Mouse (Mus musculus) urinary bladder, postnatal 10 days (tissue): ENCODE results near the gene Olfr56.
"Not testable (repeated sequence)": the region's sequence is repeated elsewhere in the genome, so short reads cannot be mapped to it uniquely, and the experiment has no call there.

ENCODE experiments used
- DNase-seq: peaks from one replicate; pipeline ENCODE4 v3.0.0; 2022; ENCODE audit warnings: low spot score

Olfr56 gene

DNA sequence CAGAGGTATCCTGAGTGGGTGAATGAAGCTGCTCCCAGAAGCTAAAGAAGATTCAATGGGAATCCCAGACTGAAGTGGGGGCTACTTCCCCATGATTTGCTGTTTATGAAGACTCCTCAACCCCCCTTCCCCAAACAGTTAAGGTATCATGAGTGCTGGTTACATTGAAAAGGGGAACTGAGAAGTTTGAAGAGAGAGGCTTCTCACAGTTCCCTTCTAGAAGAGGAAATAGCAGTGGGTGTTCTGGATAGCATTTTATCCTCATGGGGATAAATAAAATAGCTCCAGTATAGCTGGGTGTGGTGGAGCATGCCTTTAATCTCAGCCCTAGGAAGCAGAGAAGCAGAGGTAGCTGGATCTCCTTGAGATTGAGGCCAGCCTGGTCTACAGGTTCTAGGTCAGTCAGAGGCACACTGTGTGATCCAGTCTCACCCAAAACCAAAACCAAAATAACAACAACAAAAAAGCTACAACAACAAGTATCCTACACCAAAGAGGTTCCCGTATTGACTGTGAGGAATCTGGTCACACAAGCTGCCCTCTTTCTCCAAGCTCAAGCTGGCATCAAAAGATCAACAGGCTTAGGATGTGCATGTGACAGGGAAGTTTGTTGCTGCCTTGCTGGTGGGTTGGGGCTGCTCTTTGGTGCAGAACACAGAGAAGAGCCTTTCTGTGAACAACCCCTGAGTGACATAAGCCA is at the start of gene Olfr56:
Olfr56 (plus strand) TSS at position 650 of the 700 bp plus-strand sequence.
- DNase-seq = not testable (repeated sequence)

GRCm38 (mm10) chr11:48933422-48933821 is 45.3 kb upstream of the Olfr56 start:
- DNase-seq = not testable (repeated sequence)

DNA sequence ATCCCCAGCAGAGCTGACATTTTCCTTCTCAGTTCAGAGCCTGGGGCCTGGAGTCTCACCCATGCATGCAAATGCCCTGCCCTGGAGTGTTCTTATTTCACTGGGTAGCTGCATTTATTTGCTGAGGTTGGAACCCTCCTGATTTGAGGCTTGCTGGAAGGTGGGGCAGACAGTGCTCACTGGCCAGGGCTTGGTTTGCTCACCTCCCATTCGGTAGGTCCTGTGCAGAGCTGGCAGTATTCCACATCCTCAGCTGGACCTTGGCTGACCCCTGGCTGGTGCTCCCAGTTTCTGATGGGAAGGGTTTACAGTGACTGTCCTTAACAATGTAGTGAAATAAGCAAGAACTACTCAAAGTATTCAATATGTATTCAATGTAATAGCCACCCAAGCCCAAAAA is 44.8 kb upstream of the Olfr56 start:
- not testable (repeated sequence) for DNase-seq

GRCm38 (mm10) chr11:48935291-48935690 is 43.4 kb upstream of the Olfr56 start:
- not testable (repeated sequence) for DNase-seq

DNA sequence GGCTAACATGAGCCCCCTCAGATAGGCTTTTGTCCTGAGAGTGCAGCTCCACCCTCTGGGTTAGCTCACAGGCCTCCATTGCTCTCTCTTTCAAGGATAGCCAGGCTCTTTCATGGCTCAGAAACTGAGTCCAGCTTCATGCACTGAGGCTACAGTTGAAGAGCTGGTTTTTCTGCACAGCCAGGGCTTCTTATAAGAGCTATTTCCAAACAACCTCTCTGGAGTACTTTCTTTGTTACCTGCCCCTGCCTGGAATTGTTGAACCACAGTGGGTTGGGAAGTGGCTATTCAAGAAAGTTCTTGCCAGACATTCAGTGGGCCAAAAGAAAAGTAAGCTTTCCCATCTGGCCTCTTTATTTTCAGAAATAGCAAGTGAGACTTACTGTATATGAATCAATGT is 39.4 kb upstream of the Olfr56 start:
- DNase-seq = not testable (repeated sequence)

DNA sequence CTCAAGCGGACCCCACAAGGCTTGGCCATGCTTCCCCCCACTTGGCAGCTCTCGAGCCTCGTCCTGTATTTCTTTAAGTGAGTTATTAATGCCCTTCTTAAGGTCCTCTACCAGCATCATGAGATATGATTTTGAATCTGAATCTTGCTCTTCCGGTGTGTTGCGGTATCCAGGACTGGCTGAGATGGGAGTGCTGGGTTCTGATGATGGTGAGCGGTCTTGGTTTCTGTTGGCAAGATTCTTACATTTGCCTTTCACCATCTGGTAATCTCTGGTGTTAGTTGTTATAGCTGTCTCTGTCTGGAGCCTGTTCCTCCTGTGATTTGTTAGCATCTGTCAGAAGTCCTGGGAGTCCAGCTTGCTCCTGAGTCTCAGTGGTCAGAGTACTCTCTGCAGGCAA is 32.6 kb upstream of the Olfr56 start, which contains the start of gene Psme2b:
Psme2b (minus strand) TSS at position 101 of the 400 bp plus-strand sequence.
- DNase-seq = not testable (repeated sequence)

- DNase-seq = not testable (repeated sequence)
Measured at GRCm38 (mm10) chr11:48974686-48975085, 4.0 kb upstream of the Olfr56 start.

- not testable (repeated sequence) for DNase-seq
Measured at GRCm38 (mm10) chr11:48979251-48979650, 562 bp downstream of the Olfr56 start, which contains the start of gene 9930111J21Rik1. 9930111J21Rik1 (minus strand) TSS chr11:48979398.

GRCm38 (mm10) chr11:48980052-48980451 is 1.4 kb downstream of the Olfr56 start:
- not testable (repeated sequence) for DNase-seq

DNA sequence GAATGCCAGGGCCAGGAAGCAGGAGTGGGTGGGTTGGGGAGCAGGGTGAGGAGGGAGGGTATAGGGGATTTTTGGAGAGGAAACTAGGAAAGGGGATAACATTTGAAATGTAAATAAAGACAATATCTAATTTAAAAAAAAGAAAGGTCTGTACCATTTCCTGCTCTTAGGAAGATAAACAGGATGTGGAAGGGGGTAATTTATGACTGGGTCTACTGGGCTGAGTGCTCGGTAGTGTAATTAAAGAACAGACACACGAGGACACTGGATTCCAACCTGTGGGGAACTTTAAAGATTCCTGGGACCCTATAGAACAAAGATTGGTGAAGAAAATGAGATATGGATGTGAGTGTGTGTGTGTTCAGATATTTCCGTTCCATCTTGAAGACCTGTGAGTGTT is 4.2 kb downstream of the Olfr56 start:
- DNase-seq = not testable (repeated sequence)

DNA sequence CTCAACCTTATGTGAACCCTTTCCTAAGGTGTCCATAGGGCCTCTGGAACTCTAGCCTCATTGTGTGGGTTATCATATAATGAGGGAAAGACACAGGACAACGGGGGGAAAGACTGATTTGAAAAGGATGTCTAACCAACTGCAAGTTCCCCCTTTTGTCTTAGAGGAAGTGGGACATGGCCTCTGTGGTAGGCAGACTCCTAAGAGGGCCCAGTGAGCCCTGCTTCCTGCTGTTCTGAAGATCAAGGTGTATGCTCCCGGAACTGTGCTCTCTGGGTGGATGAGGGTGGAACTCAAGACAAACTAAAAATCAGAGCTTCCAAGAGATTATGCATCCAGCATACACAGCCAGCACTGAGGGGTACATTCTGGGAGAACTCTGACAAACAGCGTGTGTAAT is 9.5 kb downstream of the Olfr56 start:
- DNase-seq = not testable (repeated sequence)

DNA sequence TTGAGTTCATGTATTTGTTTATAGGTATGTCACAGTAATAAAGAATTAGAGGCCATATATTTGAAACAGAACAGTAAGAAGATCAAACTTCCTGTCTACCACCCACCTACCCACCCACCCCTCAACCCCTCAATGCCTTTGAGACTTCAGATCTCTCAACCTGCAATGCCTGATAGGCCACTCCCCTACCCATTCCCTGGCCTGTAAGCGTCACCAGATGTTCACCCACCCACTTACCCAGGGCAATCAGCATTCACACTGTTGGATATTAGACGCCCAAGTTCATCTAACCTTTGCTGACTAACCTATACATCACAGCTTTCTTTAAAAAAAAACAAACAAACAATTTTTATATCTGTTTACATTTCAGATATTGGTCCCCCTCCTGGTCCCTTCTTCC is 11.3 kb downstream of the Olfr56 start:
- not testable (repeated sequence) for DNase-seq

- not testable (repeated sequence) for DNase-seq
Measured at GRCm38 (mm10) chr11:48991740-48992520, 13.2 kb downstream of the Olfr56 start, which contains the start of gene Gm12185. Gm12185 (minus strand) TSS chr11:48992226.

DNA sequence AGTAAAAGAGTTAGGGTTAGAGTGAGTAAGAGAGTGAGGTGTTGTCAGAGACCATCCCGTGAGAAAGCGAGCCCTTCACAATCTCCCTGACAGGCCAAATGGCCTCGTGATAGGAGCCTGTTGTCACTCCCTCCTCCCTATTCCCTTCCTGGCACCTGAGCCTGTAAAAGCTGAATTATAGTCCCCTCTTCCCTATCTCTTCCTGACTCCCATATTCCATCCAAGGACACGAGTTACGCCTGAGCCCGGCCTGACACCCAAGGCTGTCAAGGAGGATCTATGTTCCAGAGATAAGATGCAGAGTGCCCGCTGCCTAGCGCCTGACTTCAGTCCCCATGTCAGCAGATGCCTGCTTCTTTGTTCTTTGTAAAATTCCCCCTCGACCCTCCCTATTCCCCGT is 14.6 kb downstream of the Olfr56 start:
- not testable (repeated sequence) for DNase-seq

DNA sequence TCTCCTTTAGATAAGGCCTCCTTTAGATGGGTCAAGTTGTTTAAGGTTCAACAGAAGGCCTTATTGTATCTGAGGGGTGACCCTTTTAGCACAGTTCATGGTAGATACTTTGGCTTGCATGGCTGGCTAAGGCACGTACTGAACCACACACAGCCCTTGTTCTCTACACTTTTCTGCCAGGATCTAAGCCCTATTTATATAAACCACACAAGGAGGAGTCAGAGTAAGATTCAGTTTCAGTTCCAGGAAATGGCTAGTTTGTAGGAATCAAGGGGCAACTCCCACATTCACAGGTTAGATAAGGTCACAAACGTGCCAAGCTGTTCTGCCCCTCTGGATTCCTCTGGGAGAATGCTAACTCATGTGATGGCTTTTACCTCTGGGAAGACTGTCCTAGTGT is 15.3 kb downstream of the Olfr56 start, which contains the start of gene Tgtp1:
Tgtp1 (minus strand) TSS at position 155 of the 400 bp plus-strand sequence.
- not testable (repeated sequence) for DNase-seq

- not testable (repeated sequence) for DNase-seq
Measured at GRCm38 (mm10) chr11:49000411-49000810, 21.7 kb downstream of the Olfr56 start.

- DNase-seq = not testable (repeated sequence)
Measured at GRCm38 (mm10) chr11:49006317-49006716, 27.6 kb downstream of the Olfr56 start.

- DNase-seq = not testable (repeated sequence)
Measured at GRCm38 (mm10) chr11:49006785-49007184, 28.1 kb downstream of the Olfr56 start.

GRCm38 (mm10) chr11:49012074-49012473 is 33.4 kb downstream of the Olfr56 start:
- not testable (repeated sequence) for DNase-seq

- DNase-seq = not testable (repeated sequence)
Measured at GRCm38 (mm10) chr11:49050064-49050463, 71.4 kb downstream of the Olfr56 start.

DNA sequence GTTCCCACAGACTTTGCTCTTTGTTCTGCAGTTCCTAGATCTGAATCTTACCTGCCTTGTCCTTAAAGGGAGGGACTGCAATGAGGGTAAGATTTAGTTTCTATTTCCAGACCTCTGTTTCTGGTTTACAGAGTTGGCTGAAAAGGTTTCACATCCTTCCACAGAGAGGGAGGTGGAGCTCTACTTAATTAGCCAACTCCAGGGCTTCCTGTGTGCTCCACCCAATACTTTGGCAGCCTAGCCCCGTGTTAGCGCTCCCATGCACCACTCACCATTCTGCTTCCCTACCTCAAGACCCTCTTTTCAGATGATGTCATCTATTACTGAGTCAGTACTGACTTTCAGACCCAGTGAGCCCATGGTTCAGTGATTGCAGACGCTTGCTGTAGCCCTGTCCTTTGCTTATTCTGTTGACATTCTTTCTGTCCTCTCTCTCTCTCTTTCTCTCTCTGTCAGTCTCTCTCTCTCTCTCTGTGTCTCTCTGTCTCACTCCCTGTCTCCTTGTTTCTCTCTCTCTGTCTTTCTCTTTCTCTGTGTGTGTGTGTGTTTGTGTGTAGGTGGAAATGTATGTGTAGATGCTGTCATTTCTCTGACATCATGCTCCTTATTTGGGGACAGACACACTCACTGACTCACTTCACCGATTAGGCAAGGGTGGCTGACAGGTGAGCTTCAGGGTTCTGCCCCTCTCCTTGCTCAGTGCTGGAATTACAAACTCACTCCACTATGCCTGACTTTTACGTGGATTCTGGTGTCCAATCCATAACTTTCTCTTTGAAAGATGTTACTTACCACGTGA is 72.6 kb downstream of the Olfr56 start, which contains the start of gene 9930111J21Rik2:
9930111J21Rik2 (minus strand) TSS at position 150 of the 799 bp plus-strand sequence.
- not testable (repeated sequence) for DNase-seq

GRCm38 (mm10) chr11:49051894-49052293 is 73.2 kb downstream of the Olfr56 start:
- not testable (repeated sequence) for DNase-seq
